Mouse (Mus musculus) MEL-GATA-1-ER (cell line): ENCODE data around the gene Trappc3.
A peak's percentile ranks its signal among the peaks of the same experiment; 100 is the strongest.

ENCODE experiments used
- DNase-seq: peaks from one replicate; pipeline ENCODE4 v3.0.0-alpha.2; 2012; ENCODE audit warnings: low read depth; ENCODE audit errors: extremely low read depth

Trappc3 gene

DNA sequence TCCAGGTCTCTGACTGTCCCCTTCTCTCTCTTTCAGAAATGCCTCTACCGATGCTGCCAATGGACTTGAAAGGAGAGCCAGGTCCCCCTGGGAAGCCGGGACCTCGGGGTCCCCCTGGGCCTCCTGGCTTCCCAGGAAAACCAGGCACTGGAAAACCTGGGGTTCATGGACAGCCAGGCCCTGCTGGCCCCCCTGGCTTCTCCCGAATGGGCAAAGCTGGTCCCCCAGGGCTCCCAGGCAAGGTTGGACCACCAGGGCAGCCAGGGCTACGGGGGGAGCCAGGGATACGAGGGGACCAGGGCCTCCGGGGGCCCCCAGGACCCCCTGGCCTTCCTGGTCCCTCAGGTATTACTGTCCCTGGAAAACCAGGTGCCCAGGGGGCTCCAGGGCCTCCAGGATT, 48.2 kb downstream of the Trappc3 start:
- DNase-seq = no peak

DNA sequence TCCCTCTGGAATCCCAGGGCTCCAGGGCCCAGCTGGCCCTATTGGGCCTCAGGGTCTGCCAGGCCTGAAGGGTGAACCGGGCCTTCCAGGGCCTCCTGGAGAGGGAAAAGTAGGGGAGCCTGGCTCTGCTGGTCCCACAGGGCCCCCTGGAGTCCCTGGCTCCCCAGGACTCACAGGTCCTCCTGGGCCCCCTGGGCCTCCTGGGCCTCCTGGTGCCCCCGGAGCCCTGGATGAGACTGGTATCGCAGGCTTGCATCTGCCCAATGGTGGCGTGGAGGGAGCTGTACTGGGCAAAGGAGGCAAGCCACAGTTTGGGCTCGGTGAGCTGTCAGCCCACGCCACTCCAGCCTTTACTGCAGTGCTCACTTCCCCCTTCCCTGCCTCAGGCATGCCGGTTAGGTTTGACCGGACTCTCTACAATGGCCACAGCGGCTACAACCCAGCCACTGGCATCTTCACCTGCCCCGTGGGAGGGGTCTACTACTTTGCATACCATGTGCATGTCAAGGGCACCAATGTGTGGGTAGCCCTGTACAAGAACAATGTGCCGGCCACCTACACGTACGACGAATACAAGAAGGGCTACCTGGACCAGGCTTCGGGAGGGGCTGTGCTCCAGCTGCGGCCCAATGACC, 49.6 kb downstream of the Trappc3 start:
- no peak for DNase-seq

DNA sequence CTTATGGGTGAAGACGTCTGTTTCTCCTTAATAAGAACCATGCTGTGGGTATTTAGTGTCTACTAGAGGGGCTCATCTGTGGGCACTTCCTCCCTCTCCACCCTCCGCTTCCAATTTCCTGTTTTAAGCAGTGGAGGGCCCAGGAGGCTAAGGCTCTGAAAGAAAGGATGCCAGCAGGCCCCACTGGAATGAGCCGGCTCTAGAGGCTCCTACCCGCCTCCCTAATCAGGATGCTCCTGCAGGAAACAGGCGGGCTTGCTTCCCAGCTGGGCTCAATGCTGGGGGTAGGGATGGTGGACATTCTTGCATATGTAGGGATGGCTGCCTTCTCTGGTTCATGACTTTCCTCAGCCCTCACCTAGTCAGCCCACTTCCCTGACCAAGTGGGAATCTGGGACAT, 51.1 kb downstream of the Trappc3 start:
- no peak for DNase-seq

DNA sequence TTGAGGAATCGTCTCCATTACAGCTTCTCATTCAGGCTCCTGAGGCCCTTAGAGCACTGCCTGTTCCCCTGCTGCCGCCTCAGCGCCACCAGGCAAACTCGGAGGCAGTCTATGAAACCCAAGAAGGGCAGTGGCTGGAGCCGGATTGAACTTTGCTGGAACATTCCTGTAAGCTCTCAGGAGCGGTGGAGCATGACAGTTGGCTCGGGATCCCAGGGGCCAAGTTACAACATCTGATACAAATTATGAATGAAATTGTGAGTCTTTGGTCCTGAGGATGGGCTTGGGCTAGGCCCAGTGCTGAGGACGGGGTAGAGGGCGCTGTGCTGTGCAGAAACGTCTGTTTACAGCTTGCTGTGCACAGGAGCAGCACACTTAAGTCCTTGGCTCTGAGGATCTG, 52.3 kb downstream of the Trappc3 start:
- no peak for DNase-seq

DNA sequence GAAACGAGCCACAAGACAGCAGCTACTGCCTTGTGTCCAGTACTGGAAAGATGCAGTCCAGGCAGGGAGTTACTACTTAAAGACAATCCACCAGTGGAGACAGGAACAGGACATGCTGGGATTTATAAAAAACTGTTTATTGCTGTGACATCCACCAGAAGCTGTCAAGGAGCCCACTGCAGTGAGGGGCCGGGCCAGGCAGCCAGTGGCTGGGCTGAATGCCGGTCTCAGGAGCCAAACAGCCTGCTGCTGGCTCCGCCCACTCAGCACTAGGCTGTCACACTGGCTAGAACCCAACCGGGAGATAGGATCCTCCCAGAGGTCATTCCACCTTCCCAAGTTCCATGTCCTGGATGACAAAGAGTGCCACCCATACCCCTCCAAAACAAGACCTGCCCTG, 53.8 kb downstream of the Trappc3 start:
- DNase-seq = no peak

DNA sequence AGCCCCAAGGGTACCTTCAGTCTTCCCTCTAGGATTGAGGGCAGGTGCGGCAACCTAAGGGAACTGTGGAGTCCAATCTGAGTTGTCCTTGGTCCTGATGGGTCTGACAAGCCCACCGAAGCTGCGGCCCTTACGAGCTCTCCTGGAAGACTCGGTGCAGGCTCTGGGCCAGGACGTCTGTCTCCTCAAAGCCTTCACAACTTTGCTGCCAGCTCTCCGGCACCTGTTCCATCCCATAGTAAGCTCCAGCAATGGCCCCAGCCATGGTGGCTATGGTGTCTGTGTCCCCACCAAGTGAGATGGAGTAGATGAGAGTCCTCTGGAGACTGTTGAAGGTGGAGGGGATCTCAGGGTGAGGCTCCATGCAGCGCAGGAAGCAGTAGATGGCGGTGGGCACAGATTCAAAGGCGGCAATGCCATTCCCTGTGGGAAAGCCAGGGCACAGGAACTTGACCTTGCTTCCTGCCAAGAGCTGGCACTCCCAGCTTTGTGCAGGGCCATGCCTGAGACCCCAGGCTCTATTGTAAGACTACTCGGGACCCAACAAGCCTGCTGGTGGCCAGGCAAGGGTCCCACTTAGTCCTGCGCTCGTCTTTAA, 54.4 kb downstream of the Trappc3 start:
- DNase-seq = no peak

DNA sequence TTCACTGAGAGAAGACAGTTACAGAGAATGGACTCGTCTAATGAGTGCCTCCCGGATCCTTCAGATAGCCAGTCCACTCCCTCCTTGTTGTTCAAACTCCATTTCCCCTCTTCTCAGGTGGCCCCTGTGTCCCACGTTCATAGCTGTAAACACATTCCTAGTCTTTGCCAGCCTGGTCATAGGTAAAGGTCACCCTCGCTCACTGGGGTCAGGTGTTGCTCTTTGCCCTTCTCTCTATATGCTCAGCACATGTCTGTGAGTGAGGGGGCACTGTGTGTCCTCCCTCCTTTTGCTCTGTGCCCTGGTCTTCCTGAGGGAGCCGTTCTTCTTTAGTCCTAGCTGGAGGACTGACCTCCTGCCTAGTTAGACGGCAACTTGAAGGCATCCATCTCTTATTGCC, 57.7 kb downstream of the Trappc3 start:
- no peak for DNase-seq

DNA sequence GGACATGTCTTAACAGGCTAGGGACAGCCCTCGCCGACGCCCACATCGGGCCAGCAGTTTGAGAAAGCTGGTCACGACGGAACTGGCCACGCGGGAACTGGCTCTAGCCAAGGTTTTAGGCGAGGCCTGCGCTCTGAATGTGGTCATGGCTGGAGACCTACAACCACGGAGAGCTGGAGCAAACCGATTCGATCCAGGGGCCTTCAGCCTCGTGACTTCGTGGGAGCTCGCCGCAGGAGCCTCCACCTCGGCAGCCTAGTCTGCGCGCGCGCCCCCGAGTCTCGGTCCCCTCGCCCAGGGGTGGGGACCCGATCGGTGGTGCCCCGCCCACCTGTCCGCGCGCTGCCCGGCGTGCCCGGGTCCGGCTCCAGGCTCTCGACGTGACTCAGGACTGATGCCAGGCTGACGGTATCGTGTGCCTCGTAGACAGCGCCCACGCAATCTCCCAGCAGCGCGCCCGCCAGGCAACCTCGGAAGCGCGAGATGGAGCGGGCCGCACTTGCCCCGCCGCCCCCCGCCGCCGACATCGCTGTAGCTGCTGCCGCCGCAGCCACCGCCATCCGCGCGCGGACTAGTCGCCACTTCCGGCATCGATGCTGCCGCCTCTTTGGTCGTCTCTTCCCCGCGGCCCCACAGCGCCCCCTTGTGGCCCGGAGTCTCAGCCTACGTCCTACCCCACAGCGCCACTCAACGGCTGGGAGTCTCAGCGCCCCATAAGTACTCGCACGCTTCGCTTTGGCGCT, 59.2 kb downstream of the Trappc3 start, which contains the start of gene Adprhl2:
TSS of gene Adprhl2 (minus strand) at position 593 of the 743 bp plus-strand sequence.
- peak; percentile 84 for DNase-seq

DNA sequence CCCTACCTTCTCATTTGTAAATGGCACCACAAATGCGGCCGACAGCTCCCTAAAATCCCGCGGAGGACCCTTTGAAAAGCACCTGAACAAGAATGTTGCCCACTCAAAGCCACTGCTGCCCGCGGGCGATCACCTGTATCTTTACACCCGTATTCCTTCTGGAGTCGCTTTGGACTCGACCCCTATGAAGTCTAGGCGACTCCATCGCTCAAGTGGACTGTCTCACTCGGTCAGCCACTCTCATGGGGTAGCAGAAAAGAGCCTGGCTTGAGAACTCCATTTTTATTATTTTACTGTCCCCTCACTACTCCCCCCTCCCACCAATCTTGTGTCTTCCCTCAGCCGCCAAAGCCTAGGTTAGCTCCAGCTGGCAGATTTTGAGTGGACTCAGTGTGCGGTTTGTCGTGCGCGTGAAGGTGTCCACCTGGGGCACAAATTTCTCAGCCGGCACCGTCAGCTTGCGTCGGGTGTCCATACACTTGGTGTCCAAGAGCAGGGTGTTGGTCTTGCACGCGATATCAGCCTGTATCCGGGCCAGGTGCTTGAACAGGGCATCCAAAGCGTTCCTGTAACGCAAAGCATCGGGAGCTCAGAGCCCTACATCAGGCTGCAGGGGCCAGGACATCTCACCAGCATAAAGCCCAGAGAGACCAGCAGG, 59.9 kb downstream of the Trappc3 start:
- no peak for DNase-seq

DNA sequence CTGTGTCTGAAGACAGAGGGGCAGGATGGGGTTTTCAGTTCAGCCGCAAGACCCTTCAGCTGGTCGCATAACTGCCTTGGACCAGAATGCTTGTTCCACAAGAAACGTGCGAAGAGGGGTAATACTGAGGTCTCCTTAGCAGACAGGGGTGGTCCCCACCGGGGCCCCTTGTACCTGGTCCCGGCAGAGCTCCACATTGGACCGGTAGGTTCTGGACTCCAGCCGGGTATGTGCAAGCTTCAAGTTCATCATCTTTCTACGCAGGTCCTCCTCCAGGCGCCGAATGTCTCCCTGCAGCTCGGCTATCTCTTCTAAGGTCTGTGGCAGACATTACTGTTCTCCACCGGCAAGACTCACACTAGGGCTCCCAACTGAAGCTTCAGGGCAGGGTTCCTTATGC, 60.5 kb downstream of the Trappc3 start:
- no peak for DNase-seq

DNA sequence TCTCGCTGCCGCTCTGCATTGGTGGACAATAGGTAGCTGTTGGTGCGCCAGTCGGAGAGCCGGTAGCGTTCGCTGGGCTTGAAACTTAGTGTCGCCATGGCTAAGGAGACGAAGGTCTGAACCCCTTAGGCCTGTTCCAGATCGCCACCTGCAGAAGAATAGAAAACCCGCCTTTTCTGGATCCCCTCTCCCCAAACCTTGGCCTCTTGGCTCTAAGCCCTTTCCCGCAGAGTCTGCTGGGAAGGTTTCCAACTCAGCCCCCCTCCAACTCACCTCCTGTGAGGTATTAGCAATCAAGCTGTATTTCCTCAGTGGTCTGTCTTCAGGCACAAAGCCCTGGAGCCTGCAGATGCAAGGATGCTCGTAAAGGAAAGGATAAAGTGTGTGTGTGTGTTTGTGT, 62.7 kb downstream of the Trappc3 start:
- no peak for DNase-seq

DNA sequence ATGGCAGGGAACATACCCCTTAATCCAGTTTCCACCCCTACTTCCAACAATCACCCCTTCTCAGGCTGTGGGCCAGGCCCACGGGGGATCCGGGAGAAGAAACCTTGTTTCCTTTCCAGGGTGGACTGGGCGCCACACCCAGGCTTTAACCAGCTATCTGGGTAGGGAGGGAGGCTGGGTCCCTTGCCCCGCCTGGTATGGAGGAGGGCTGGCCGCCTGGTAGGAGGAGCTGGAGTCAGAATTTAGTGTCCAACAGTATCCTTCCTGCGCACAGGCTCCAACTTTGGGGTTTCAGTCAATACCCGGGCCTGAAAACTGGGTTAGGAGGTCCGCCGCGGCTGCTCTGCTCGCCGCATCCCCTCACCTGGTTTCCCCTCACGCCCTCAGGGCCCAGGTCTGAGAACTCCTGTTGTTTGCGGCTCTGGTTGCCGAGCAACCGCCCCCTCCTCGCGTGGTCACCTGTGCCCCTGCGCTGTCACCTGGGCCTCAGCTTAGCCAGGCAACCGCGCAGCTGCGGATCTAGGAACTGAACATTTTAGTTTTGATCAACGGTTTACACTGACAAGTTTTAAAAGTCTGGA, 63.2 kb downstream of the Trappc3 start, which contains the start of gene Tekt2:
TSS of gene Tekt2 (minus strand) at position 408 of the 581 bp plus-strand sequence.
- no peak for DNase-seq
